Mouse (Mus musculus): ENCODE measurements at regions not wholly inside any gene's neighbourhood (a gene's known extent, or its start where the extent isn't known, plus 50 kb on each side); places are given as distances from the start of the nearest gene placed in this dataset.
A peak's percentile ranks its signal among the peaks of the same experiment; 100 is the strongest.

- Histone ChIP-seq H3K4me1 (peaks cover 52% of the 10 kb centered on the region), H3K9ac (no peak overlapping the region), H3K4me2 (replicated peaks) (no peak overlapping the region), H3K27me3 (no peaks in the 10 kb centered on the region), H3K27ac (no peak overlapping the region; the same call in 1 of the 2 replicates), H3K36me3 (no peaks in the 10 kb centered on the region), H3K9me3 (no peaks in the 10 kb centered on the region), H3K4me3 (no peak overlapping the region)
- 50% methylated on average over 11 of the region's 11 CpGs for WGBS
- ATAC-seq (ENCODE audit: low FRiP score, low read depth), result no peak
Measured at GRCm38 (mm10) chr13:60425140-60425539, 176.6 kb upstream of the Dapk1 start.

DNA sequence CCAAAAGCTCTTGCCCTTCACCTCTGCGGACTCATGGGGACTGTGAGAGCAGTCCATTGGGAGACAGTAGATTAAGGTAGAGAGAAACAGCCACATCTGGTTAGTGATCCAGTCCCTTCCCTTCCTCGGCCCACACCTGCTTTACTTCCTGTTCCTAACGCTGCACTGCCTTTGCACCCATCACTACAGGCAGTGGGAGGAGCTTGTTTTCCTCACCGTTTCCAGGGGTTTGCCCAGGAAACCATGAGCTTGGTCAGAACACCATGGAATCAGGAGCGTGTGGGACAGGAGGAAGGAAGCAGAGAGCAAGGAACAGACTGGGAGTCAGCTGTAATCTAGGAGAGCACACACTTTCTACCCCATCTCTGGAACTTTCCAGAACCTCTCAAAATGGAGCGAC lies 176.2 kb upstream of the Dapk1 start:
- no peak overlapping the region for H3K4me3 ChIP-seq
- H3K36me3 ChIP-seq, result no peaks in the 10 kb centered on the region
- no peak overlapping the region for H3K9ac ChIP-seq
- H3K9me3 ChIP-seq, result no peaks in the 10 kb centered on the region
- no peak for ATAC-seq (ENCODE audit: low FRiP score, low read depth)
- peak overlapping the region; percentile 73; the same call in 1 of the 2 replicates for H3K27ac ChIP-seq
- H3K4me1 ChIP-seq, result peaks cover 50% of the 10 kb centered on the region
- WGBS, result 66% methylated on average over 6 of the region's 6 CpGs
- no peaks in the 10 kb centered on the region for H3K27me3 ChIP-seq
- no peak overlapping the region for H3K4me2 ChIP-seq (replicated peaks)

DNA sequence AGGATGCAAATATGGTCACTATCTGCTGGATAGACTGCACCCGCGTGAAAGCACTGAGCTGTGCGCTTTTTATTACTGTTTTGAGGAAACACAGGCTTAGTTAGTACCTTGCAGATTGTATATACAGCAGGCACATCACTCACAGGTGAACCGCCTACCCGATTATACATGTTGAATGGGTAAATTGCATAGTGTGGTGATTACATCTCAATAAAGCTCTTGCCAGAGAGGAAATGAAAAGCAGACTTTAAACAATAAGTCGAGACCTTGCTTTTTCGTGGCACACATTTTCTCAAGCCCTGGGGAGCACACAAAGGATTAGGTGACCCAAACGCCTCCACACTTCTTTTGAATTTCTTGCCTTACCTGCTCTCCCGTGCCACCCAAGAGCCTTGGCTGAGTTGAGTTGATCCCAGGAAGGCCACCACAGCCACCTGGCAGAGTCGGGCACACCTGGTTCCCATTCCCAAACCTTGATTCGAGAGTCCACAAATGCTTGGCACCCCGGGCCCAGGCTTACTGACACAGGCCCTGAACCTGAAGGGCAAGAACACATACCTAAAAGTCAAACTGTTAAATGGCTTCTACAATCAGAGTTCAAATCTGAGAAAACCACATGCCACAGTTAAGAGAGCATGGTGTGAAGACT lies 175.4 kb upstream of the Dapk1 start:
- Histone ChIP-seq H3K9me3 (no peaks in the 10 kb centered on the region), H3K27ac (peak overlapping the region; percentile 73), H3K4me2 (replicated peaks) (no peak overlapping the region), H3K36me3 (no peaks in the 10 kb centered on the region), H3K9ac (no peak overlapping the region), H3K4me1 (peaks cover 43% of the 10 kb centered on the region), H3K4me3 (no peak overlapping the region), H3K27me3 (no peaks in the 10 kb centered on the region)
- ATAC-seq (ENCODE audit: low FRiP score, low read depth), result no peak
- 52% methylated on average over 12 of the region's 12 CpGs for WGBS

DNA sequence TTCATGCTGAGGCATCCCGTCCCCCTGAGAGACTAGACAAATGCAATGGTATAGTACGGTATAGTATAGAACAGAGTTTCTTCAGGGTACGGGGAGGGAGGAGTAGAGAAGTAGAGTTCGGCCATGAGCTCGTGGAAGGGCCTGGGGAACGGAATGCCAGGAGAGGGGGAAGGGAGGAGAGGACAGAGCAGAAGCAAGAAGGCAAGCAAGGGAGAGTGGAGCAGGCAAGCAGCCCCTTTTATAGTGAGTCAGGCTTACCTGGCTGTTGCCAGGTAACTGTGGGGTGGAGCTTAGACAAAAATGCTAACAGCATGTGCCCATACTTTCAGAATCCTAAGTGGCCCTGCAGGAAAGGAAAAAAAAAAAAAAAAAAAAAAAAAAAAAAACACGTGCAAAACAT lies 174.7 kb upstream of the Dapk1 start:
- Histone ChIP-seq H3K4me1 (peaks cover 40% of the 10 kb centered on the region), H3K27me3 (no peaks in the 10 kb centered on the region), H3K4me3 (no peak overlapping the region), H3K4me2 (replicated peaks) (peak overlapping the region; percentile 38), H3K9me3 (no peaks in the 10 kb centered on the region), H3K36me3 (no peaks in the 10 kb centered on the region), H3K9ac (no peak overlapping the region), H3K27ac (peak overlapping the region; percentile 90)
- WGBS, result 38% methylated on average over 7 of the region's 7 CpGs
- ATAC-seq (ENCODE audit: low FRiP score, low read depth), result 0 out of 2 replicates have a peak, but pooled peaks have one; percentile 37

GRCm38 (mm10) chr13:60427755-60428385 lies 173.9 kb upstream of the Dapk1 start:
- peak overlapping the region; percentile 38 for H3K4me2 ChIP-seq (replicated peaks)
- no peaks in the 10 kb centered on the region for H3K36me3 ChIP-seq
- WGBS, result 19% methylated on average over 12 of the region's 12 CpGs
- H3K27ac ChIP-seq, result peak overlapping the region; percentile 90
- peak overlapping the region; percentile 52; the same call in 1 of the 2 replicates for H3K9ac ChIP-seq
- H3K4me3 ChIP-seq, result no peak overlapping the region
- no peaks in the 10 kb centered on the region for H3K27me3 ChIP-seq
- H3K9me3 ChIP-seq, result peaks cover under 1% of the 10 kb centered on the region; the same call in 1 of the 2 replicates
- peaks cover 40% of the 10 kb centered on the region for H3K4me1 ChIP-seq
- ATAC-seq (ENCODE audit: low FRiP score, low read depth), result no peak; the same call in 1 of the 2 replicates

DNA sequence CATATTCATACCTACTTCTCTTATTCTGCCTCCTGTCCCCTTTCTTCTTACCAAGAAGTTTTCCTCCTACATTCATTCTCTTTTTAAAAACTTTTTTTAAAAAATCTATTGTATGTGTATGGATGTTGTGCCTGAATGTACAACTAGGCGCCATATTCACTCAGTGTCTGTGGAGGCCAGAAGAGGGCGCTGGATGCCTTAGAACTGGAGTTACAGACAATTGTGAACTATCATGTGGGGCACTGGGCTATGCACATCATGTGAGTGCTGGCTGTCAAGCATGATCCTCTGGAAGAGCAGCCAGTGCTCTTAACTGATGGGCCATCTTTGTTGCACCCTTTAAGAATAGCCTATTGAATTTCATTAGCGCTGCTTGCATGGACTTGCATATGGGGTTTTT lies 172.6 kb upstream of the Dapk1 start:
- Histone ChIP-seq H3K27ac (no peak overlapping the region), H3K9ac (no peak overlapping the region), H3K4me3 (no peak overlapping the region), H3K9me3 (peaks cover 3% of the 10 kb centered on the region), H3K36me3 (no peaks in the 10 kb centered on the region), H3K27me3 (no peaks in the 10 kb centered on the region), H3K4me1 (peaks cover 44% of the 10 kb centered on the region), H3K4me2 (replicated peaks) (no peak overlapping the region)
- WGBS, result 74% methylated on average over 3 of the region's 3 CpGs
- ATAC-seq (ENCODE audit: low FRiP score, low read depth), result no peak

GRCm38 (mm10) chr13:60431412-60431811 lies 170.3 kb upstream of the Dapk1 start:
- Histone ChIP-seq H3K9ac (no peak overlapping the region), H3K4me2 (replicated peaks) (no peak overlapping the region), H3K27me3 (no peaks in the 10 kb centered on the region), H3K36me3 (no peaks in the 10 kb centered on the region), H3K4me1 (peaks cover 47% of the 10 kb centered on the region), H3K4me3 (no peak overlapping the region), H3K9me3 (peaks cover 3% of the 10 kb centered on the region), H3K27ac (no peak overlapping the region)
- ATAC-seq (ENCODE audit: low FRiP score, low read depth), result no peak
- 83% methylated on average over 8 of the region's 8 CpGs for WGBS

DNA sequence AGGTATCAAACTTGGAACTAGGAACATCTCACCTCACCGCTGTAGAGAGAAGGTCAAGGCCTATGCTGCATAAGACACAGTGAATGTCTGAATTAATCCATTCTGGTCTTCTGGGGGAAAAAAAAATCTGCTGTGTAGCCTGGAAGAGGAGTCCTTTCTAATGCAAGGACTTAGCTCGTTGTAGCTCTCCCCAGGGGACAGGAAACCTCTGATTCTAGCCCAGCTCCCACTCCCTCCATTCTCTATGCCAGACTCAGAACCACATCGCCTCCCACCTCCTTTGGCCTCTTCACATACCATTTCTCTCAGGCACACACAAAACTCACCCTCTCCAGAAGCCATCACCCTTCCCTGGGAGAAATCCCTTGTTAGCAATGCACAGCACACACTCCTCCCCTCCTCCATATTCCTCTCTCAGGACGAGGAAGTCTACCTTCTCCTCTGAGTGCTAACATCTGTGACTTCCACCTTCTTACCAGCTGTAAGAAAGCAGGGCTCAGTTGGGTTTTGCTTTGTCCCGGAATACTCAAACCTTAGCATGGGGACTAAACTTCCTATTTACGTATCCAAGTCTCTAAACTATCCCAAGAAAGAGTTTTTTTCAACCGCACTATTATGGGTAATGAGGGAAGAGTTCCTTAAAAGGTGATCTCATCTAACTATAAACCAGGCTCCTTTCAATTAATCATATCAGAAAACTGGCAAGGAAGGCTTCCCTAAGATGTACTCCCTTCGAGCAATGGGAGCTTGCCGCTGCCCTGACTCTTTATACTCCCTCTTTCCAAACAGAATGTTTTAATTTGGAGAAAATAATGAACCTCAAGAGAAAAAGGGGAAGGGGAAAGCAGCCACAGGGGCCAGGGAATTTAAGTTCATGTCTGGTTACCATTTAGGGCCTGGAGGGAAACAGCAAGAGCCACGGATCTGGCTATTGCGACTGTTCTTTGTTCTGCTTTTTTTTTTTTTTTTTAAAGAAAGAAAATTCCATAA lies 167.2 kb upstream of the Dapk1 start:
- Histone ChIP-seq H3K36me3 (no peaks in the 10 kb centered on the region), H3K4me1 (peaks cover 34% of the 10 kb centered on the region), H3K4me2 (replicated peaks) (peak overlapping the region; percentile 39), H3K27me3 (no peaks in the 10 kb centered on the region), H3K9me3 (peaks cover 3% of the 10 kb centered on the region), H3K9ac (no peak overlapping the region), H3K27ac (peak overlapping the region; percentile 96), H3K4me3 (no peak overlapping the region)
- peak; percentile 75 for ATAC-seq (ENCODE audit: low FRiP score, low read depth)
- 21% methylated on average over 11 of the region's 11 CpGs for WGBS

GRCm38 (mm10) chr13:60435333-60435732 lies 166.4 kb upstream of the Dapk1 start:
- Histone ChIP-seq H3K4me2 (replicated peaks) (no peak overlapping the region), H3K27me3 (no peaks in the 10 kb centered on the region), H3K27ac (peak overlapping the region; percentile 96), H3K36me3 (no peaks in the 10 kb centered on the region), H3K9ac (no peak overlapping the region), H3K4me1 (peaks cover 39% of the 10 kb centered on the region), H3K4me3 (no peak overlapping the region), H3K9me3 (peaks cover 3% of the 10 kb centered on the region)
- ATAC-seq (ENCODE audit: low FRiP score, low read depth), result peak; percentile 52
- 18% methylated on average over 5 of the region's 5 CpGs for WGBS

GRCm38 (mm10) chr13:60438177-60438576 lies 163.6 kb upstream of the Dapk1 start:
- WGBS, result 93% methylated on average over 2 of the region's 2 CpGs
- Histone ChIP-seq H3K4me1 (peaks cover 57% of the 10 kb centered on the region), H3K27ac (no peak overlapping the region), H3K27me3 (no peaks in the 10 kb centered on the region), H3K9ac (no peak overlapping the region), H3K4me2 (replicated peaks) (no peak overlapping the region), H3K4me3 (no peak overlapping the region), H3K9me3 (no peaks in the 10 kb centered on the region), H3K36me3 (no peaks in the 10 kb centered on the region)
- ATAC-seq (ENCODE audit: low FRiP score, low read depth), result no peak

GRCm38 (mm10) chr13:60440586-60440985 lies 161.2 kb upstream of the Dapk1 start:
- 13% methylated on average over 3 of the region's 3 CpGs for WGBS
- no peak overlapping the region for H3K4me2 ChIP-seq (replicated peaks)
- H3K27ac ChIP-seq, result peak overlapping the region; percentile 75; the same call in 1 of the 2 replicates
- peak; percentile 26; the same call in 1 of the 2 replicates for ATAC-seq (ENCODE audit: low FRiP score, low read depth)
- no peaks in the 10 kb centered on the region for H3K36me3 ChIP-seq
- H3K4me3 ChIP-seq, result no peak overlapping the region
- H3K27me3 ChIP-seq, result no peaks in the 10 kb centered on the region
- H3K9me3 ChIP-seq, result no peaks in the 10 kb centered on the region
- H3K9ac ChIP-seq, result no peak overlapping the region
- peaks cover 43% of the 10 kb centered on the region for H3K4me1 ChIP-seq

GRCm38 (mm10) chr13:60445164-60445563 lies 156.6 kb upstream of the Dapk1 start:
- WGBS, result 76% methylated on average over 5 of the region's 5 CpGs
- no peak for ATAC-seq (ENCODE audit: low FRiP score, low read depth)
- Histone ChIP-seq H3K36me3 (no peaks in the 10 kb centered on the region), H3K4me1 (peaks cover 33% of the 10 kb centered on the region), H3K27me3 (no peaks in the 10 kb centered on the region), H3K27ac (no peak overlapping the region), H3K9ac (no peak overlapping the region), H3K9me3 (no peaks in the 10 kb centered on the region), H3K4me2 (replicated peaks) (no peak overlapping the region), H3K4me3 (no peak overlapping the region)

Data from limb, embryonic 13.5 days (tissue).